Mouse (Mus musculus) testis, adult 2 months (tissue): Measurements from ENCODE around the gene Serinc3.

Experiments
- CTCF ChIP-seq: fragments of 200-500 bp; IDR thresholded peaks from 2 replicates; pipeline ENCODE4 v1.5.1; 2012; ENCODE audit warnings: low read depth, mild to moderate bottlenecking, inconsistent platforms, low read length, moderate library complexity; ENCODE audit not compliant: control insufficient read depth, insufficient read depth, insufficient replicate concordance
- POLR2A ChIP-seq: fragments of 200-500 bp; IDR thresholded peaks from 2 replicates; pipeline ENCODE4 v1.6.1; 2012; ENCODE audit warnings: low read depth, mild to moderate bottlenecking, inconsistent platforms, low read length, moderate library complexity; ENCODE audit not compliant: control insufficient read depth

DNA sequence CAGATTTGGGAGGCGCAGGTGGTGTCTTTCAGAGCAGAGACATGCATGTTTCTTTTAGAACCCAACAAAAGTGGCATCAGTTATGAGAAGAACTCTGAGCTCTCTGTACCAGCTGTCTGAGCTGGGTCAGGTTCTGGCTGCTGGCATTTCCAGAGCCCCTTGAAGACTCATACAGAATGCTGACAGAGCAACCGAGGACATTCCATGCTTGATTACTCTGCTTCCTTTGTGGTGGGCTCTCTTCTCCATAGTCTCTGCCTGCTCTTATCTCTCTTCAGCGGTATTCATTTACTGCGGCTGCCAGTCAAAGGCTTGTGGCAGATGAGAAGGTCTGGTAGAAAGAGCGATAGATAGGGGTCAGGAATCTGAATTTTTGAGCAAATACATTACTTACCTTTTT is 41.3 kb upstream of the Serinc3 start:
- TF ChIP-seq CTCF, result no peak
- TF ChIP-seq POLR2A, result no peak
